Mouse (Mus musculus) liver, adult (tissue): ENCODE results near the gene Farp1.

Experiments used
- GATA4 ChIP-seq: IDR thresholded peaks from 2 replicates; pipeline ENCODE4 v1.6.1; 2014; ENCODE audit warnings: mild to moderate bottlenecking, low read length; ENCODE audit not compliant: insufficient replicate concordance

Gene Farp1

GRCm38 (mm10) chr14:121238727-121239126 lies 203.7 kb downstream of the Farp1 start:
- TF ChIP-seq GATA4 = no peak

GRCm38 (mm10) chr14:121239386-121239785 lies 204.4 kb downstream of the Farp1 start:
- no peak for TF ChIP-seq GATA4

DNA sequence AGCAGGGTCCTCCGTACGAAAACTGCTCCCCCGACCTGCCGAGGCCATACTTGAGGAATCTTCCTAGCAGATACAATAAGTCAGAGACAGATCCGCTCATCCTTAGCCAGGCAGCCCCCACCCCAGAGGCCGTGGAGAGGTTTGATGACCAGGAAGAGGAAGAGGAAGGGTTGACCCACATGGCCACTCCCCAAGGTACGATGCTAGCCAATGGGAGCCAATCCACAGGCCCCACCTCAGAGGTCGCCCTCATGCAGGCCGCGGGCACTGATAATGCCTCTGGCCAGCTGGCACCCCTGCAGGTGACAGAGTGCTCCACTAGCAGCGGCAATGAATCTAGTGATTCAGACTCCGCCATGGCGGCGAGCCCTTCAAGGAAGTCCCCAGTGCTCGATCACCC lies 209.1 kb downstream of the Farp1 start:
- TF ChIP-seq GATA4 = no peak

- no peak for TF ChIP-seq GATA4
Measured at GRCm38 (mm10) chr14:121246048-121246731, 211.2 kb downstream of the Farp1 start.

- TF ChIP-seq GATA4 = no peak
Measured at GRCm38 (mm10) chr14:121247287-121247686, 212.3 kb downstream of the Farp1 start.

DNA sequence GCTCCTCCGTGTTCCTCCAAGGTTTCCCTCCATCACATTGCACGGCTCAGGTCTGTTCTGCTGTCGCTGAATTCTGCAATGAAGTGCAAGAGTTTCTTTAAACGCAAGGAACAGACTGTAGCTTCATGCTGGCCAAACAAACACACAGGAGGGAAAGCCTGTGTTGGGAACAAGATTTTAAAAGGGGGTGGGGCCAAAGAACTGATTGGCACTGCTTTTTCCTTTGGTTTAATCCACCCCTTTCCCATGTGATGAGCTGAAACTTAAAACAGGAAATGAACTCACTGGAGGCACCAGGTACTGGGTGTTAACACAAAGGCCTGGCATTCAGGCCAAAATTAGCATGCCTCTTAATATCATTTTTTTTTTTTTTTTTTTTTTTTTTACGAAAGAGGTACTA lies 213.3 kb downstream of the Farp1 start:
- no peak for TF ChIP-seq GATA4

GRCm38 (mm10) chr14:121251099-121251498 lies 216.1 kb downstream of the Farp1 start:
- no peak for TF ChIP-seq GATA4

- TF ChIP-seq GATA4 = no peak
Measured at GRCm38 (mm10) chr14:121251708-121252107, 216.7 kb downstream of the Farp1 start.

- TF ChIP-seq GATA4 = no peak
Measured at GRCm38 (mm10) chr14:121252542-121252941, 217.5 kb downstream of the Farp1 start.

- no peak for TF ChIP-seq GATA4
Measured at GRCm38 (mm10) chr14:121254869-121255268, 219.9 kb downstream of the Farp1 start.

DNA sequence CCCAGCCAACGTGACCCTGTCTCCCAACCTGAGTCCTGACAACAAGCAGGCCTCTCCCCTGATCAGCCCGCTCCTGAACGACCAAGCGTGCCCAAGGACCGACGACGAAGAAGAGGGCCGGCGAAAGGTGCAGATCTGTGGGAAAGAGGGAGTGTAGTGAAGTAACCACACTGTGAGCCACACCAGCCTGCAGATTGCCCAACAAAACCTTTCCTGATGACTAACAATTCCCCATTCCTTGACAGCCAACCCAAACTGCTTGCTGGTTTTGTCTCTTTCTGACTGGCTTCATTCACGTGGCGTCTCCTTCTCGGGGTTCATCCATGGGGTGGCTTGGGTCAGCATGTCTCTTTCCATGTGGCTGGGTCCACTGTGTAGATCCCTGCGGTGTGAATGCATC lies 220.5 kb downstream of the Farp1 start:
- no peak for TF ChIP-seq GATA4

DNA sequence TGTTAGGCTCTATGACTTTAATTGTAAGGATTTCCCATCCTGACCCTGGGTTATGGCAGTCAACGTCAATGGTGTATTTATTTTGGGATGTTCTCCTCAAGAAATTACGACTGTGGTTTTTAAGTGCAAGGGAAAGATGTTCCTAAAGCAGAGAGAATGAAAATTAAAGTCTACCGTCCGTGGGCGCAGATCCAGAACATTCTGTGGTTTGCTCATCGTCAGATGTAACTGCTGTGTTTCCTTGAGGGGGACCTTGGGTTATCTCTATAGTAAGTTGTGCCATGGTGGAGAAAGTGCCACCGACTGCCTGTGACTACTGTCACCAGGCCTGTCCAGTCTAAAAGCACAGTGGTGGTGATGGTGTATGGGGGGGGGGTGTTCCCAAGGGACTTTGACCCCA lies 221.9 kb downstream of the Farp1 start:
- TF ChIP-seq GATA4 = no peak

GRCm38 (mm10) chr14:121259332-121259731 lies 224.3 kb downstream of the Farp1 start:
- no peak for TF ChIP-seq GATA4

GRCm38 (mm10) chr14:121259789-121260188 lies 224.8 kb downstream of the Farp1 start:
- no peak for TF ChIP-seq GATA4

DNA sequence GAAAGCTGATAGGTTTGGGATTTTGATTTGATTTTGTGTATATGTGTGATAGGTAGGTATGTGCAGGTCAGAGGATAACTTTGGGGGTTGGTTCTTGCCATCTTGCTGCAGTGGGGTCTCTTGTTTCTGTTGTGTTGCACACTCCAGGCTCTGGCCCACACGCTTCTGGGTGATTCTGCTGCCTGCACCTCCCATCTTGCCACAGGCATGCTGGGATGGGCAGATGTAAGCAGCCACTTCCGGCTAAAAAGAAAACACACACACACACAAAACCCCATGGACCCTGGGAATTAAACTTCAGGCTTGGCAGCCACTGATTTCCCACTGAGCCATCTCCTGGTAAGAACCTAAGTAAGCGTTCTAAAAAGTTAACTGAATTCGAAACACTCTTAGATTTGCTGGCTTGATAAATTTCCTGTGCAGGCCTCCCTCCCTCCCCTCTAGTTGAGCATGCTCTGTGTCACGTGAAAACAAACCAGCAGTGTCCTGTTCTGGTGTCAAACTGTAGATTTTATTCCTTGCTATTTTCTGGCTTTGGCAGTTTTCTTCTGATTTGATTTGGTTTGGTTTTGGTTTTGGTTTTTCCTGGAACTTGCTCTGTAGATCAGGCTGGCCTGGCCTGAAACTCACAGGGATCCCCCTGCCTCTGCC lies 226.4 kb downstream of the Farp1 start:
- TF ChIP-seq GATA4 = no peak

- no peak for TF ChIP-seq GATA4
Measured at GRCm38 (mm10) chr14:121262606-121263005, 227.6 kb downstream of the Farp1 start.

GRCm38 (mm10) chr14:121263912-121264311 lies 228.9 kb downstream of the Farp1 start:
- no peak for TF ChIP-seq GATA4
